Mouse (Mus musculus): ENCODE measurements around the gene B3gntl1.

B3gntl1 gene

GRCm38 (mm10) chr11:121672990-121673572 lies at the start of gene B3gntl1:
B3gntl1 (minus strand) TSS chr11:121673153.
- peak; percentile 99 for DNase-seq (ENCODE audit: low read depth, low spot score)

GRCm38 (mm10) chr11:121722434-121722833 lies 49.5 kb upstream of the B3gntl1 start:
- DNase-seq (ENCODE audit: low read depth, low spot score) = no peak

- DNase-seq (ENCODE audit: low read depth, low spot score) = no peak
Measured at GRCm38 (mm10) chr11:121720752-121721151, 47.8 kb upstream of the B3gntl1 start.

GRCm38 (mm10) chr11:121717724-121718123 lies 44.8 kb upstream of the B3gntl1 start:
- no peak for DNase-seq (ENCODE audit: low read depth, low spot score)

- no peak for DNase-seq (ENCODE audit: low read depth, low spot score)
Measured at GRCm38 (mm10) chr11:121714745-121715485, 42.0 kb upstream of the B3gntl1 start.

- no peak for DNase-seq (ENCODE audit: low read depth, low spot score)
Measured at GRCm38 (mm10) chr11:121713569-121713968, 40.6 kb upstream of the B3gntl1 start.

- no peak for DNase-seq (ENCODE audit: low read depth, low spot score)
Measured at GRCm38 (mm10) chr11:121712987-121713386, 40.0 kb upstream of the B3gntl1 start.

- no peak for DNase-seq (ENCODE audit: low read depth, low spot score)
Measured at GRCm38 (mm10) chr11:121710245-121710644, 37.3 kb upstream of the B3gntl1 start.

GRCm38 (mm10) chr11:121709278-121709677 lies 36.3 kb upstream of the B3gntl1 start:
- no peak for DNase-seq (ENCODE audit: low read depth, low spot score)

GRCm38 (mm10) chr11:121706521-121707005 lies 33.6 kb upstream of the B3gntl1 start:
- DNase-seq (ENCODE audit: low read depth, low spot score) = peak; percentile 78

GRCm38 (mm10) chr11:121703619-121704215 lies 30.8 kb upstream of the B3gntl1 start:
- no peak for DNase-seq (ENCODE audit: low read depth, low spot score)

GRCm38 (mm10) chr11:121702895-121703618 lies 30.1 kb upstream of the B3gntl1 start:
- peak; percentile 74 for DNase-seq (ENCODE audit: low read depth, low spot score)

- DNase-seq (ENCODE audit: low read depth, low spot score) = peak; percentile 56
Measured at GRCm38 (mm10) chr11:121702111-121702894, 29.4 kb upstream of the B3gntl1 start.

- no peak for DNase-seq (ENCODE audit: low read depth, low spot score)
Measured at GRCm38 (mm10) chr11:121701244-121701643, 28.3 kb upstream of the B3gntl1 start, which contains the start of gene Metrnl. Metrnl (plus strand) TSS chr11:121701544.

GRCm38 (mm10) chr11:121698381-121698955 lies 25.5 kb upstream of the B3gntl1 start:
- no peak for DNase-seq (ENCODE audit: low read depth, low spot score)

- DNase-seq (ENCODE audit: low read depth, low spot score) = peak; percentile 15
Measured at GRCm38 (mm10) chr11:121697271-121697670, 24.3 kb upstream of the B3gntl1 start.

- DNase-seq (ENCODE audit: low read depth, low spot score) = no peak
Measured at GRCm38 (mm10) chr11:121695304-121696064, 22.5 kb upstream of the B3gntl1 start.

GRCm38 (mm10) chr11:121688024-121688423 lies 15.1 kb upstream of the B3gntl1 start:
- peak; percentile 16 for DNase-seq (ENCODE audit: low read depth, low spot score)

- DNase-seq (ENCODE audit: low read depth, low spot score) = no peak
Measured at GRCm38 (mm10) chr11:121686674-121687073, 13.7 kb upstream of the B3gntl1 start.

GRCm38 (mm10) chr11:121686091-121686490 lies 13.1 kb upstream of the B3gntl1 start:
- no peak for DNase-seq (ENCODE audit: low read depth, low spot score)

Data from CD4-positive, CD25-positive, alpha-beta regulatory T cell, adult 2 months (primary cell).